Mouse (Mus musculus): ENCODE measurements around the gene Tmie.

Tmie gene

GRCm38 (mm10) chr9:110879998-110880561 lies at the start of gene Tmie:
Gene Tmie, minus strand, starts transcription at chr9:110880113.
- DNase-seq (ENCODE audit: low spot score): peak; percentile 22

GRCm38 (mm10) chr9:110922759-110923158 lies 42.8 kb upstream of the Tmie start:
- peak; percentile 20 for DNase-seq (ENCODE audit: low spot score)

- DNase-seq (ENCODE audit: low spot score): no peak
These were observed 40.9 kb upstream of the Tmie start for GRCm38 (mm10) chr9:110920665-110921419.

GRCm38 (mm10) chr9:110916786-110917185 lies 36.9 kb upstream of the Tmie start, which contains the start of gene Fam240a:
Gene Fam240a, minus strand, starts transcription at chr9:110916861.
- no peak for DNase-seq (ENCODE audit: low spot score)

GRCm38 (mm10) chr9:110915466-110915865 lies 35.6 kb upstream of the Tmie start:
- DNase-seq (ENCODE audit: low spot score): no peak

GRCm38 (mm10) chr9:110914631-110915236 lies 34.8 kb upstream of the Tmie start:
- no peak for DNase-seq (ENCODE audit: low spot score)

GRCm38 (mm10) chr9:110909371-110909967 lies 29.6 kb upstream of the Tmie start:
- no peak for DNase-seq (ENCODE audit: low spot score)

GRCm38 (mm10) chr9:110908631-110909016 lies 28.7 kb upstream of the Tmie start:
- DNase-seq (ENCODE audit: low spot score): no peak

GRCm38 (mm10) chr9:110907838-110908630 lies 28.1 kb upstream of the Tmie start:
- DNase-seq (ENCODE audit: low spot score): no peak

GRCm38 (mm10) chr9:110907201-110907837 lies 27.4 kb upstream of the Tmie start:
- no peak for DNase-seq (ENCODE audit: low spot score)

- no peak for DNase-seq (ENCODE audit: low spot score)
These were observed 22.4 kb upstream of the Tmie start for GRCm38 (mm10) chr9:110902271-110902670.

- no peak for DNase-seq (ENCODE audit: low spot score)
These were observed 21.3 kb upstream of the Tmie start for GRCm38 (mm10) chr9:110901204-110901603.

GRCm38 (mm10) chr9:110899451-110900008 lies 19.6 kb upstream of the Tmie start:
- DNase-seq (ENCODE audit: low spot score): no peak

GRCm38 (mm10) chr9:110896595-110896994 lies 16.7 kb upstream of the Tmie start:
- DNase-seq (ENCODE audit: low spot score): no peak

- DNase-seq (ENCODE audit: low spot score): no peak
These were observed 16.1 kb upstream of the Tmie start for GRCm38 (mm10) chr9:110895994-110896393.

- no peak for DNase-seq (ENCODE audit: low spot score)
These were observed 15.6 kb upstream of the Tmie start for GRCm38 (mm10) chr9:110895507-110895906.

- DNase-seq (ENCODE audit: low spot score): no peak
These were observed 13.5 kb upstream of the Tmie start for GRCm38 (mm10) chr9:110893429-110893828.

GRCm38 (mm10) chr9:110892552-110892951 lies 12.6 kb upstream of the Tmie start:
- no peak for DNase-seq (ENCODE audit: low spot score)

GRCm38 (mm10) chr9:110891077-110891828 lies 11.3 kb upstream of the Tmie start:
- DNase-seq (ENCODE audit: low spot score): no peak

GRCm38 (mm10) chr9:110890026-110890783 lies 10.3 kb upstream of the Tmie start:
- DNase-seq (ENCODE audit: low spot score): no peak
